Mouse (Mus musculus): Measurements from ENCODE around the gene Ocm.

Ocm gene

DNA sequence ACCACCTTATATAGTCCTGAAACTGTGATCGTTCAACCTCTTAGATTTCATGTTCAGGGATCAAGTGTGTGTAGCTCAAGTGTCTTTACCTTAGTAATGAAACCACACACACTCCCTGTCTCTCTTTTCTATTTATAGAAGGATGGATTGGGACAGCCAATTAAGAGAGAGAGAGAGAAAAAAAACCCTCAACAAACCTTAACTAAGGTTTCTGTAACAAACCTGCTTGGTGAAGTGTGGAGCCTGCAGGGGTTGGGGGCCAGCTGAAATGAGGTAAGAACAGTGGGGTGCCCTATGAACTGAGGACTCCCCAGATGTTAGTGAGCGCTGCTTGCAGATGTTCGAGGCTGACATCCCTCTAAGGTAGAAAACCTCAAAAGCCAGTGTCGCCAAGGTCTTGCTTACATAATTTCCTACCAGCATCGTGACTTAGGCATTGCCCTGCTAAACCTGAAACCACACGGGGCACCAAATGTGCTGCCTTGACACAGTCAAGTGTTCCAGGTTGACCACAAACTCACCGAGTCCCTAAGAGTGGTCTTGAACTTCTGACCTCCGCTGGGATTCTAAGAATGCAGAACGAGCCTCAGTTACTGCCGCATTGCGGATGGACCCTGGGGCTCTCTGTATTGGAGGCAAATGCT lies at the start of gene Ocm:
Ocm (minus strand) TSS at position 51 of the 644 bp plus-strand sequence.
- in situ Hi-C loops (cut with MboI, MseI): no loop called here

DNA sequence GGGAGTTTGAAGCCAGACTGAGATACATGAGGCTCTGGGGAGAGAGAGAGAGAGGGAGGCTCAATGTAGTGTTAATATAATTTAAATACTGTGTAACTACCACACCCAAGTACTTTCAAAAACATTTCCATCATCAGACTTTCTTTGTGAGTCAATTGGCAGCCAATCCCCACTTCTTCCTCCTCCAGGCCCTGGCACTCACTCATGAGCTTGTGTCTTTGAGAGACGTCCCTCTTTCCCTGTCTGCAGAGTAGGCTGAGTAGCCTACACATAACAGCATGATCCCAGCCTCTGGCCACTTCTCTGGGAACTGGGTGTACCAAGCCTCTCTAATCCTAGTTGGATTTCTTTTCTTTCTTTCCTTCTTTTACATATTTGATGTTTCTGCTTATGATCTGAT lies 44.8 kb upstream of the Ocm start:
- in situ Hi-C loops (cut with MboI, MseI): no loop called here

GRCm38 (mm10) chr5:144070064-144070463 lies 43.6 kb upstream of the Ocm start:
- in situ Hi-C loops (cut with MboI, MseI): no loop called here

DNA sequence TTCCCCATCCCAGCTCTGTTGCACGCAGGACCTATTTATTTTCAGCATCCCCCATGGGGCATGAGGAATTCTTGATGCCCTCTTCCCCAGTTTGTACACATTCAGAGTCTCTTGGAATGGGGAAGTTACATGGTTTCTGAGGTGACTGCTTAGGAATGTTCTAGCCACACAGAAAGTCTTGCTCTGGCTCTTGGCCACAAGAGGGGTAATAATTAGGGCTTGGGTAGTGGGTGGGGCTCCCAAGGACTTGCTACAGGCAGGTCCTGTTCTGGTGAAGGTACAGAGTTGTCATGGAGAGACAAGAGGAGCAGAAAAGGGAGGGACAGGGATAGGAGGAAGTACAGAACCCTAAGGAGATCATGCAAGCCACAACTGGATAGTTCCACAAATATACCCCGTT lies 39.6 kb upstream of the Ocm start:
- in situ Hi-C loops (cut with MboI, MseI): no loop called here

GRCm38 (mm10) chr5:144064093-144064492 lies 37.6 kb upstream of the Ocm start:
- in situ Hi-C loops (cut with MboI, MseI): no loop called here

- in situ Hi-C loops (cut with MboI, MseI): no loop called here
Observed at GRCm38 (mm10) chr5:144054340-144054739, 27.9 kb upstream of the Ocm start.

DNA sequence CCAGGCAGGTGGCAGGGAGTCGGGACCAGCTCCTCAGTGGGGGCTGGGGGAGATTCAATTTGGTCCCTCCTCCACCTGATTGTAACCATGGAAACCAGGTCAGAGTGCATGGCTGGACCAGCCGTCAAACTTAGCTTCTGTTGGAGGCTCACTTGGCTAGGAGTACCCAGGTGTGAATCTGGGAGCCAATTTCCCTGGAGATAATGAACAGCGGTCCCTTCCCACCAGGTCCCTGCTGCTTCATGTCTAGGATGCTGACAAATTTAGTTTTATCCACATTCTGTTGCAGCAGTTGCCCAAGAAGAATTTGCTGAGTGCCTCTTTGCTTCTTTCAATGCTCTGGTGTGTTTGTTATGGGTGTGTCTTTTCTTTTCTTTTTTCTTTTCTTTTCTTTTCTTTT lies 27.0 kb upstream of the Ocm start:
- in situ Hi-C loops (cut with MboI, MseI): no loop called here

DNA sequence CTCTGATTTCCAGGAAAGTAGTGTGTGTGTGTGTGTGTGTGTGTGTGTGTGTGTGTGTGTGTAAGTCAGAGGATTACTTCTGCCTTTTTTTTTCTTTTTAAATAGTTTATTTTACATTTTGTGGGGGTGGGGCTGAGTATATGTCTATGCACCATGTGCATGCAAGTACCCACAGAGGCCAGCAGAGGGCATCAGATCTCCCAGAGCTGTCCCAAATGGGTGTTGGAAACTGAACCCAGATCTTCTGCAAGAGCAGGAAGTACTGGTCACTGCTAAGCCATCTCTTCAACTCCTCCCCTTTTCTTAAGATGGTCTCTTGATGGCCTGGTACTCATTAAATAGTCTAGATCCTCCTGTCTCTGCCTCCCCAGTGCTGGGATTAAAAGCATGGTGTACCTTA lies 24.8 kb upstream of the Ocm start:
- in situ Hi-C loops (cut with MboI, MseI): no loop called here

DNA sequence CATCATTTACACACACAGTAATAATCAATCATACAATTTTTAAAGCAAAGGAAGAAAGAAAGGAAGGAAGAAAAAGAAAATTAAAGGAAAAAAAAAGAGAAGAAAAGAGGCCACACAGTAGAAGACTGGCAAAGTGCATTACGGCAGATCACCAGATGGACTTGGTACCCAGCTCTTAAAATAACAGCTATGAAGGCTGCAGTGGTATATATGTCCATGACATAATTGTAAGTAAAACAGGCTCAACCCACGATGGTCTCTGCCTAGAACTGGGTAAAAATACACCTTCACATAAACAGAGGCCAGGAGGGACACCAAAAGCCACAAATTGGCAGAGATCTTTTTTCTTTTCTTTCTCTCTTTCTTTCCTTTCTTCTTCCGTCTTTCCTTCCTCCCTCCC lies 23.4 kb upstream of the Ocm start:
- in situ Hi-C loops (cut with MboI, MseI): no loop called here

- in situ Hi-C loops (cut with MboI, MseI): no loop called here
Observed at GRCm38 (mm10) chr5:144047324-144047723, 20.9 kb upstream of the Ocm start.

GRCm38 (mm10) chr5:144043166-144043565 lies 16.7 kb upstream of the Ocm start:
- in situ Hi-C loops (cut with MboI, MseI): loop anchor here (5.0 kb wide), 1 partner anchor 114 kb away; no protein-coding TSS in a partner anchor

- in situ Hi-C loops (cut with MboI, MseI): loop anchor here (5.0 kb wide), 1 partner anchor 116 kb away; no protein-coding TSS in a partner anchor
Observed at GRCm38 (mm10) chr5:144040720-144041364, 14.4 kb upstream of the Ocm start.

GRCm38 (mm10) chr5:144039886-144040285 lies 13.4 kb upstream of the Ocm start:
- in situ Hi-C loops (cut with MboI, MseI): loop anchor here (5.0 kb wide), 1 partner anchor 117 kb away; no protein-coding TSS in a partner anchor

DNA sequence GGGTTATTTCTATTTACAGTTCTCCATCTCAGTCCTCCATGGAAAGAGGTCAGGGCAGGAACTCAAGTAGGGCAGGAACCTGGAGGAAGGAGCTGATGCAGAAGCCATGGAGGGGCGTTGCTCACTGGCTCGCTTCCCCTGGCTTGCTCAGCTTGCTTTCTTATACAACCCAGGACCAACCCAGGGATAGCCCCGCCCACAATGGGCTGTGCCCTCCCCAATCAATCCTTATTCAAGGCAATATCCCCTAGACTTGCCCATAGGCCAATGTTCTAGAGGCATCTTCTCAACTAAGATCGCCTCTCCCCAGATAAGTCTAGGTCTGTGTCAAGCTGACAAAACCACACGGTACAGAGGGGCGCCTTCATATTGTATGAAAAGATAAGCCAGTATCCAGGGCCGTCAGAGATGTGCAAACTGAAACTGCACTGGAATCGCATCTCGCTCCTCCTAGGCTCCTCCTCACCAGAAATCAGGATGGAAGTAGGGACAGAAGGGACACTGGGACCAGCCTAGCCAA lies 12.7 kb upstream of the Ocm start:
- in situ Hi-C loops (cut with MboI, MseI): no loop called here

DNA sequence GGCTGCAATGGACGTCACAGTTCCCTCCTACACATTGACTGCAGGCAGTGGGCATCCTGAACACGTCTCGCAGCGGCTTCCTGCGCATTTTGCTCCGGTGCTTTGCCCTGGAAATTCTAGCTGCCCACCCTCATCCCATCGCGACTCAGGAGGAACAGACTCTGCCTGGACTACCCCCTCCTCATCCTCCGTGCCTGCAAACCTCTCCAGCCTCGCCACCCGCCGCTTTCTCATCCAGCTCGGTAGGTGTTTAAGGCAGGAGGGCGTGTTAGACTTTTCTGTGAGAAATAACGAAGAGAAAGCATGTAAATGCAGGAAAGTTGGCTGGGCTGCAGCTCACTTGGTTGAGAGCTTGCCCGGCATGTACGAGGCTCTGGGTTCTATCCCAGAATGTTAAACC lies 10.5 kb upstream of the Ocm start:
- in situ Hi-C loops (cut with MboI, MseI): no loop called here

DNA sequence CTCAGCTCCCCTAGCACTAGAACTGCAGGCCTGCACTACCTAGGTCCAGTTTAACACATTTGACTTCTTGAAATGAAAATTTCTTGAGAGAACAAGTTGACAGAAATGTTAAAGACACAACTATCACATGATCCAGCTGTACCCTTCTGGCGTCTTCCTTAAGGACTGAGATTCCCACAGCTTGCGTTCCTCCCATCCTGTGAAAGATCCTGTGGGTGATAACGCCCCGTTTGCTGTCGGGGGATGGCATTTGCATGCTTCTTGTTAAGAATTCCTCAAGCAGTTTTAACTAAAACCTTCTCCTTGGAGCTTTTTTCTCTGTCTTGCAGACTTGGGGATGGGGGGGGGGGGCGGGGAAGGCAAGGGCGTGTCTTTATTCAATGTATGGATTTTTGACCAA lies 8.1 kb upstream of the Ocm start:
- in situ Hi-C loops (cut with MboI, MseI): no loop called here

GRCm38 (mm10) chr5:144032491-144032890 lies 6.0 kb upstream of the Ocm start:
- in situ Hi-C loops (cut with MboI, MseI): no loop called here

GRCm38 (mm10) chr5:144015845-144016244 lies 10.6 kb downstream of the Ocm start:
- in situ Hi-C loops (cut with MboI, MseI): loop anchor here (10.0 kb wide), 1 partner anchor 949 kb away; the partner anchor contains the start of gene Smurf1

DNA sequence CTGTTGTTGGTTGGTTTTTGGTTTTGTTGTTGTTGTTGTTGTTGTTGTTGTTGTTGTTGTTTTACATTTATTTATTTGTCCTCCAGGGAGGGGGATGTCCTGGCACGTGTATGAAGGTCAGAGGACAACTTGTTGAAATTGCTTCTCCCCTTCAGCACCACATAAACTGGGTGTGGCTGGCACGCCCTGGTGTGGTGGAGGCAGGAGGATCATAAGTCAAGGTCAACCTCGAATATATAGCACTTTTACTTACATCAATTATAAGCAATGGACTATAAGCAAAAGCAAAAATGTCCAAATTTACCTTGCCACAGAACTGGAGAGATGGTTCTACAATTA lies 11.2 kb downstream of the Ocm start:
- in situ Hi-C loops (cut with MboI, MseI): loop anchor here (10.0 kb wide), 1 partner anchor 950 kb away; the partner anchor contains the start of gene Smurf1

DNA sequence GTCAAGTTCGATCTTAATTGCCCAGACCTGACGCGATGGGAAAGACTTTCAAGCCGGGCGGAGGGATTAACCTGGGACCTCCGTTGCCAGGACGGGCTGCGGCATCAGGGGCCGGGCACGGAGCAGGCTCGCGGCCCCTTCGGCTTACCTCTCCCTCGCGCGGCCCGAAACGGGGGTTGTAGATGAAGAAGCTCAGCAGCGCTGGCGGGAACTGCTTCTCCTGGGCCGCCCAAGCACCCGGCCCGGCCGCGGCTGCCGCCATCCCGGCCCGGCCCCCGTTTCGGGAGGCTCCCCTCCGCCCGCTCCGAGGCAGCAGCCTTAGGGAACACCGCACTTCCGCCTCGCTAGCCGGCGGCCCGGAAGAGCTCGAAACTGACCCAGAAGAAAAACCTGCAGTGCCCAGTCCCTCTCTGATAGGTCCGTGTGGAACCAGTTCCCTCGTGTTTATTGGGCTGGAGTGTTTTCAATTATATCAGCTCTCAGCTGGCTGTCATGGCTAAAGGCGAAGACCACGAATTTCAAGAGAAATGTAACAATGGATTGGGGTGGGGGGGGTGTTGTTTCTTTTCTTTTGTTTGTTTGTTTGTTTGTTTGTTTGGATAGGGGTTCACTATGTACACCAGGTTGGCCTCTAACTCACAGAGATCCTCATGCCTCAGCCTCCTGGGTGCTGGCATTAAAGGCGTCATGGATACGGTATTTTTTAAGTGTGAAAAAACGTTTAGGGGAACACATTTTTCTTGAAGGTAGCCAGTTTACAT lies 11.7 kb downstream of the Ocm start, which contains the start of gene Ccz1:
Ccz1 (minus strand) TSS at position 327 of the 761 bp plus-strand sequence.
- in situ Hi-C loops (cut with MboI, MseI): loop anchor here (10.0 kb wide), 1 partner anchor 950 kb away; the partner anchor contains the start of gene Smurf1

DNA sequence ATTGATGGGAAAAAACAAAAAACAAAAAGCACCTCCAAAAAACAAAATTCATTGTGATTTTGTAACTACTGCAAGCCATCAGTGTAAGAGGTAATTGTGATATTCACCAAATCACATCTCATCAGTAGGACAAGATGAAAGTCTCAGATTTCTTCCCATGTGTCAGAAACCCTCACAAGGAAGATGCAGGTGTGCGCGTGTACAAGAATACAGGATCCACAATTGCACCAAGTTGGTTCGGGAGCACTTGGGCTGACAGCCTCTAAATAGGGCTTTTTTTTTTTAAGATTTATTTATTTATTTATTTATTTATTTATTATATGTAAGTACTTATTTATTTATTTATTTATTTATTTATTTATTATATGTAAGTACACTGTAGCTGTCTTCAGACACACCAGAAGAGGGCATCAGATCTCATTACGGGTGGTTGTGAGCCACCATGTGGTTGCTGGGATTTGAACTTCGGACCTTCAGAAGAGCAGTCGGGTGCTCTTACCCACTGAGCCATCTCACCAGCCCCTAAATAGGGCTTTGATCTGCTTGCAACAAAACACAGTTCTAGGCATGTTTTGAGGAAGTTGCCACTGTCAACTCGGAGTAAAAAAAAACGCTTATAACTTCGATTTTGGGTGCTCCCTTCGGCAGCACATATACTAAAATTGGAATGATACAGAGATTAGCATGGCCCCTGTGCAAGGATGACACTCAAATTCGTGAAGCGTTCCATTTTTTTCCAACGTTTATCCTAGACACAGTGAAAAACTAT lies 12.9 kb downstream of the Ocm start:
- in situ Hi-C loops (cut with MboI, MseI): loop anchor here (10.0 kb wide), 1 partner anchor 951 kb away; the partner anchor contains the start of gene Smurf1
